Comparison of ENCODE assay signal across 9 mouse cellular contexts in genomic region chr1:75214886-75215285, GRCm38 (mm10). TPM values are rescaled to one million over a fixed set of nuclear protein-coding genes. Genes with fewer than 3 reads are reported as not detected.
DNase-seq lines count a peak whose midpoint lies in the region; ATAC-seq and TF ChIP-seq lines count a peak whose summit lies in the region.
"Had no signal": no experiment of that assay in that cellular context is flagged by ENCODE, and none has a peak within 500 bp of the region (broad histone marks: within the 10 kb centered on the region; RNA-seq: fewer than 3 reads in every experiment).

No protein-coding gene starts in this region.

- TF ChIP-seq POLR2A in liver, adult 2 months (IDR thresholded peaks at IDR 0.05; ENCODE audit: extremely low read depth, insufficient read depth, low read length) = no peak

- peaks cover 14% of the 10 kb centered on the region; the same call in 1 of the 2 replicates for H3K79me2 ChIP-seq in liver, adult 2 months (ENCODE audit: control insufficient read depth, insufficient read depth, low read length)

- H3K4me1 ChIP-seq in liver, adult 2 months (ENCODE audit: control insufficient read depth, insufficient read depth, low read length) = peaks cover 50% of the 10 kb centered on the region
- H3K4me1 ChIP-seq in hindbrain, embryonic 13.5 days (replicated peaks) = peaks cover 56% of the 10 kb centered on the region

- peaks cover 16% of the 10 kb centered on the region; the same call in 1 of the 2 replicates for H3K36me3 ChIP-seq in liver, adult 2 months (ENCODE audit: control insufficient read depth, insufficient read depth, low read length)
- peaks cover 45% of the 10 kb centered on the region for H3K36me3 ChIP-seq in hindbrain, embryonic 13.5 days

- no peak for TF ChIP-seq CTCF in liver, adult 2 months (IDR thresholded peaks at IDR 0.05; ENCODE audit: low read depth, low read length)

- H3K4me3 ChIP-seq in liver, adult 2 months (ENCODE audit: insufficient read depth, low read depth, low read length) = no peak overlapping the region
- H3K4me3 ChIP-seq in hindbrain, embryonic 13.5 days = no peak overlapping the region
- H3K4me3 ChIP-seq: neural tube, embryonic 12.5 days had no signal

- no peak overlapping the region for H3K4me2 ChIP-seq in hindbrain, embryonic 13.5 days
- H3K4me2 ChIP-seq: neural tube, embryonic 12.5 days had no signal

- peak overlapping the region; percentile 95 for H3K27ac ChIP-seq in liver, adult 2 months (replicated peaks; ENCODE audit: insufficient read depth, low read depth, low read length)
- no peak overlapping the region for H3K27ac ChIP-seq in hindbrain, embryonic 13.5 days
- H3K27ac ChIP-seq: neural tube, embryonic 12.5 days had no signal

- DNase-seq in frontal cortex, postnatal 10 days (ENCODE audit: low spot score in 2 of 2) = peak; percentile 67 to 72
- peak; percentile 28 for DNase-seq in adrenal gland, postnatal 25 days
- DNase-seq in kidney, adult 11 months = peak; percentile 88
- peak; percentile 85 for DNase-seq in liver, adult 2 months (ENCODE audit: extremely low read depth, low read depth, low spot score)
- no peak for DNase-seq in embryo, embryonic 11 days

- ATAC-seq in frontal cortex, adult (ENCODE audit: low TSS enrichment) = no peak
- no peak for ATAC-seq in hindbrain, embryonic 13.5 days (ENCODE audit: low FRiP score)
- ATAC-seq in megakaryocyte progenitor cell, adult 5-6 weeks (replicated peaks; ENCODE audit: poor library complexity) = no peak

- H3K9me3 ChIP-seq in hindbrain, embryonic 13.5 days = no peaks in the 10 kb centered on the region
- H3K9me3 ChIP-seq: neural tube, embryonic 12.5 days had no signal

- WGBS in liver, adult 2 months = 19% methylated on average over 5 of the region's 5 CpGs
- WGBS in hindbrain, embryonic 13.5 days = 85% methylated on average over 5 of the region's 5 CpGs

- no peaks in the 10 kb centered on the region for H3K27me3 ChIP-seq in liver, adult 2 months (ENCODE audit: control insufficient read depth, insufficient read depth, low read length)
- peaks cover 44% of the 10 kb centered on the region for H3K27me3 ChIP-seq in hindbrain, embryonic 13.5 days

- H3K9ac ChIP-seq in liver, adult 2 months (ENCODE audit: low read depth, low read length) = peak overlapping the region; percentile 44
- H3K9ac ChIP-seq in hindbrain, embryonic 13.5 days = no peak overlapping the region
- H3K9ac ChIP-seq: neural tube, embryonic 12.5 days had no signal

RNA-seq across cellular contexts. Expression of gene Stk16, which starts 4.2 kb away (rescaled TPM):
- total RNA-seq in adrenal gland, postnatal 25 days (2021) = 105 and 133 TPM in 2 replicates
- 57.3 and 63.5 TPM in 2 replicates for total RNA-seq in liver, adult 2 months (2014; rRNA removed)
- 190 and 221 TPM in 2 replicates for polyA plus RNA-seq in liver, adult 2 months (2012; rRNA removed)
- polyA plus RNA-seq in hindbrain, embryonic 13.5 days (2015; fragmentation: Nextera tagmentation; extraction: Ambion mirVana) = 138 and 145 TPM in 2 replicates
- total RNA-seq in megakaryocyte progenitor cell, adult 5-6 weeks (2015) = 208 and 214 TPM in 2 replicates
- total RNA-seq in megakaryocyte progenitor cell, adult 5-6 weeks (2017) = 135 and 187 TPM in 2 replicates

RNA-seq across cellular contexts. Expression of gene Glb1l, which starts 4.3 kb away (rescaled TPM):
- 24.2 and 28.7 TPM in 2 replicates for total RNA-seq in adrenal gland, postnatal 25 days (2021)
- 3.7 and 4.8 TPM in 2 replicates for total RNA-seq in liver, adult 2 months (2014; rRNA removed)
- 2.1 and 2.5 TPM in 2 replicates for polyA plus RNA-seq in liver, adult 2 months (2012; rRNA removed)
- polyA plus RNA-seq in hindbrain, embryonic 13.5 days (2015; fragmentation: Nextera tagmentation; extraction: Ambion mirVana) = 19.9 and 22.5 TPM in 2 replicates
- total RNA-seq in megakaryocyte progenitor cell, adult 5-6 weeks (2015) = 24.2 and 31.9 TPM in 2 replicates
- 12.3 and 13.7 TPM in 2 replicates for total RNA-seq in megakaryocyte progenitor cell, adult 5-6 weeks (2017)

RNA-seq across cellular contexts. Expression of gene Tuba4a, which starts 4.8 kb away (rescaled TPM):
- 16.3 and 35.1 TPM in 2 replicates for total RNA-seq in adrenal gland, postnatal 25 days (2021)
- total RNA-seq in liver, adult 2 months (2014; rRNA removed) = 80.9 and 117 TPM in 2 replicates
- polyA plus RNA-seq in liver, adult 2 months (2012; rRNA removed) = 242 and 267 TPM in 2 replicates
- polyA plus RNA-seq in hindbrain, embryonic 13.5 days (2015; fragmentation: Nextera tagmentation; extraction: Ambion mirVana) = 6.5 and 7.1 TPM in 2 replicates
- total RNA-seq in megakaryocyte progenitor cell, adult 5-6 weeks (2015) = 777 and 847 TPM in 2 replicates
- 369 and 385 TPM in 2 replicates for total RNA-seq in megakaryocyte progenitor cell, adult 5-6 weeks (2017)

RNA-seq across cellular contexts. Expression of gene A630095N17Rik, which starts 17.0 kb away (rescaled TPM):
- not detected in 2 replicates for total RNA-seq in adrenal gland, postnatal 25 days (2021)
- total RNA-seq in liver, adult 2 months (2014; rRNA removed) = not detected in 2 replicates
- polyA plus RNA-seq in liver, adult 2 months (2012; rRNA removed) = not detected in 2 replicates
- not detected in 2 replicates for polyA plus RNA-seq in hindbrain, embryonic 13.5 days (2015; fragmentation: Nextera tagmentation; extraction: Ambion mirVana)
- total RNA-seq in megakaryocyte progenitor cell, adult 5-6 weeks (2015) = 0.56 and 1.2 TPM in 2 replicates
- total RNA-seq in megakaryocyte progenitor cell, adult 5-6 weeks (2017) = 1.2 TPM in 1 of 2 replicates, not detected in the other
- polyA plus RNA-seq: neural tube, embryonic 12.5 days had no signal

RNA-seq across cellular contexts. Expression of gene Dnajb2, which starts 21.3 kb away (rescaled TPM):
- 67.3 and 85.6 TPM in 2 replicates for total RNA-seq in adrenal gland, postnatal 25 days (2021)
- total RNA-seq in liver, adult 2 months (2014; rRNA removed) = 25.4 and 30.3 TPM in 2 replicates
- polyA plus RNA-seq in liver, adult 2 months (2012; rRNA removed) = 55.9 and 60.4 TPM in 2 replicates
- polyA plus RNA-seq in hindbrain, embryonic 13.5 days (2015; fragmentation: Nextera tagmentation; extraction: Ambion mirVana) = 59.7 and 62.3 TPM in 2 replicates
- total RNA-seq in megakaryocyte progenitor cell, adult 5-6 weeks (2015) = 1.3 and 1.8 TPM in 2 replicates
- 1.9 and 6.4 TPM in 2 replicates for total RNA-seq in megakaryocyte progenitor cell, adult 5-6 weeks (2017)
